Mouse (Mus musculus) retina, postnatal 1 day (tissue): ENCODE results near the gene Ntpcr.

Source experiments
- DNase-seq: peaks from one replicate; pipeline ENCODE4 v3.0.0-alpha.2; 2012

Gene Ntpcr

GRCm38 (mm10) chr8:125729746-125730145 is at the start of gene Ntpcr:
TSS of gene Ntpcr (plus strand) at chr8:125729963.
- no peak for DNase-seq

DNA sequence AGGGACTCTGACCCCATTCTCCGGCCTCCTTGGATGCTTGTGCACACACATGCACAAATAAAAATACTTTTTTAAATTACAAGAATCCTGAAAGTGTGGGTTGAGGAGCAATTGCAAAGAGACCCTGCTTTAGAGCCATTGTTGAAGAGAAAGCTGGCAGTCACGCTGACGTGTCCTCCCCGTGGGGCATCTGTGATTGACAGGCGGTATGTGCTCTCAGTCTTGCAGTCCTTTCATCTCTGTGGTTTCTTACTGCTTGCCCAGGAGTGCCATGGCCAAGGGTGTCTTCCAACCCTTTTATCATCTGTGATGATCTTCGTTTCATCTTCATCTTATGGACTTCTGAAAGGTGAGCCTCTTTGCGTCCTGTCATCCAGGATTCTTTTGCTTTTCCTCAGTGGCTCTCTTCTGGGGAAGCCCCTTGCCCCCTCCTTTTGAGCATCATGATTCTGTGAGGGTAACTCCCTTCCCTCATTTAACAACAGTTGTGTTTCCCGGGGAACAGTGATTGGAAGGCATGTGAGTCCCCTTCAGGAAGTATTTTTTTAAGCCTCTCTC is 48.8 kb upstream of the Ntpcr start:
- no peak for DNase-seq

DNA sequence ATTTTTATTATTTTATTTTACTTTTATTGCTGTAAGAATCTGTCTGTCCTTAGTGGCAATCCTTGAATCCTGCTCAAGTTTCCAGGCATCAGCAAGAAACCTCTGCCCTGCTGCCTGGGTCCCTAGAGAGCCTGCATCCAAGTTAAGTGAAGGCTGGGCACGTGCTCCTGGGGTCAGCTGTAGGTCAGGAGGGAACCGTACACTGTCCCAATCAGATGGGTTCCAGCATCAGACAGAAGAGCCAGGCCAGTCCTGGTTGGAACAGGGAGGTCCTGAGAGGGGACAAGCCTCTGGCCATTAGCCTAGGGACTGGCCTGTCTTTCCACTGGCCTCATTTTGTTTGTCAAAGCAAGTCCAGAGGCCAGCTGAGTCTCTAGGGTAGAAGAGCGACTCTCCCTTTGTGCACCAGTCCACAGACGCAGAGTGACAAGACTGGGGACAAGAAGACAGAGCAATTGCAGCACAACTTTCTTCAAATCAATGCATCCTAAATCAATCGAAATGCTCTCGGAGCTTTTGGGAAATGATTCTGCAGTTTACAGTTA is 44.5 kb upstream of the Ntpcr start:
- no peak for DNase-seq

DNA sequence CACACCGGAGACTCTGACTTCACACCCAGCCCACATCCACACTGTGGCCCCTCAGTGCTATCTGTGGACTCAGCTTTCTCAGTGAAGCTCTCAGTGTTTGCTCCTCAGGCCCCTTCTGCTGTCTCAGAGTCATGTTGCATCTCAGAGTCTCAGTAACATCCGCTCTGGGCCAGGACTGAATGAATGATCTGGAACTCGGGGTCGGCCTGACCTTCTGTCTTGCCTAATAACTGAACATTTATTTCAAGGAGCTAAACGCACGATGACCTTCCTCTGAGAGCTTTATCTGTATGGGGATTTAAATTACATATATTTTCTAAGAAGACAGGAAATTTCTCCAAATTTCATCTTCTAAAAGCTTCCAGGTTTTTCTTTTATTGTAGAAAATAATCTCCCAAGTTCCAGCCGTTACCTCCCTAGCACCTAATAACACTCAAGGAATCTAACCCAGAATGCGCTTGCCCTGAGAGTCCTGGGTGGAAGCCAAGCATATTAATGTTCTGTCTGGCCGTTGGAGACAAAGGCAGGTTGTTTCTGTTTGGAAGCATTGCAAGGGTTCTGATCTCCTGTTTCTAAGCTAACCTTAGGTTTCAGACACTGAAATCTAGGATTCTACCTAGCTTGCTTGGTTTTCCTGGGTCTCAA is 43.4 kb upstream of the Ntpcr start:
- DNase-seq = no peak

DNA sequence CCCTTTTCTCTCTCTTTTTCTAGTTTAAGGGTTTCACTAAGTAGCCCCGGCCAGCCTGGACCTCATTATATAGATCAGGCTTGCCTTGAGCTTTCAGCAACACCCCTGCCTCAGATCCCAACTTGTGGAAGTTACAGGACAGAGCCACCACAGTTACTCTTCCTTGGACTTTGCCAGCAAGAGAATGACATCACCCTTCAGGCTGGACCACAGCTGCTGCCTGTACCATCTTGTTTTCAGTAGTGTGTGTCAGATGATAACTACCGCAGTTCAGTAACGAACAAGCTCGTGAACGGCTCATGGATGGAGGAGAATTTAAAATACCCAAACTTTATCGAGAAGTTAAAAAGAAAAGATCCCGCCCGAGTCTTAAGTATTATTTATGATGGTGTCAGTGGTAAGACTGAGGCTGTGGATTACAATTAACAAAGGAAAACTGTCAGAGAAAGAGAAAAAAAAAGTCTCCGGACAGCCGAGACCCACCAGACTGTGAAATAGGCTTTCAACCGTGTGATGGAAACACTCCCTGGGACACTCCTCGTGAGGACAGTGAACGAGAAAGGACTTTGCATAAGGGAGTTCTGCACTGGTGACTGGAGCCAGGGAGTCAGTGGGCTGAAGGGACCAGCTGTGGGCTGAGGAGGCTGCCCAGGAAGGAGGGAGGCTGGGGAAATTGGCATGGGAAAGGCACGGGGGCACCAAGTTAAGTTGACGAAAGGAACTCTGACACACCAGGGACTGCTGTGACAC is 39.4 kb upstream of the Ntpcr start:
- no peak for DNase-seq

GRCm38 (mm10) chr8:125690961-125691360 is 38.8 kb upstream of the Ntpcr start:
- no peak for DNase-seq

- no peak for DNase-seq
These were observed 37.3 kb upstream of the Ntpcr start for GRCm38 (mm10) chr8:125692447-125692846.

GRCm38 (mm10) chr8:125693197-125693596 is 36.6 kb upstream of the Ntpcr start:
- DNase-seq = no peak

DNA sequence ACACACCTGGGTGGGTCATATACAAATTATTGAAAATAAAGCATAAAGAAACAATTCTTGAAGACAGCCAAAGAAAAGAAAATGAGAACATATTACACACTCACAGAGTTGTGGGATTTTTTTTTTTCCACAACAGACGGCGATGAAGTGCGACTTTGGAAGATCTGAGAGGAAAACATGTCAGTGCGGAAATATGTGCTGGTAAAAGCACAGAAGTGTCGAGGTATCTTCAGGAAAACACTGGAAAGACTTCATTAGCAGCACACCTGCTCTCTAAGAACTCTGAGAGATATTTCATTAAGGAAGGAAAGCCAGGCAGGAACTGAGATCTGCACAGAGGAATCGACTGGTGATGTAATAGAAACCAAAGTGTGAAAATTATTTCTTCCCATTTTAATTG is 33.8 kb upstream of the Ntpcr start:
- DNase-seq = no peak

DNA sequence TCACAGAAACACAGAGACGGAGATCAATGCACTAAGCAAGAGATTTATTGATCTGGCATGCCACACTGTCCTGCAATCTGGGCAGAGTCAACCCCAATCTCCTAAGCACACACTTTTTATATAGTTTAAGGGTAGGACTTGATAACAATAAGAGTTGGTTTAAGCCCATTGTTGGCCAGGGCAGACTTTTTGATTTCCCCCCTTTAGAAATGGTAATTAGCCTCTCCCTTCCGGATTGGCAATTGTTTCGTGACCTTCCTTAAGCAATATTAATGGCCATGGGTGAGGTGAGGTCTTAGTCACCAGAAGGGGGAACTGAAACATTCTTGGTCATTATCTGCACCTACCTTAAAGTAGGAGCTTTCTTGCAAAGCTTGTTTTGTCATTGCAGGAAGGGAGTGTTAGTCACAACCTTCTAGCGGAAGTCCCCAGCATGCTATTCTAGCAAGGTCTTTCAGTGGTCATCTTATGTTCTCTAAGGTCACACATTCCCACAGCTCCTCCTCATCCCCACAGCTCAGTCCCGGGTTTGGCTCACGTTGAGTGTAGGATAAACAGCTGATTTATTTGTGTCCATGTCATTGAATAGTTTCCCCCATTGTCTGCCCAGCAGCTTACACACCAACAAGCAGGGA is 30.3 kb upstream of the Ntpcr start:
- DNase-seq = no peak

DNA sequence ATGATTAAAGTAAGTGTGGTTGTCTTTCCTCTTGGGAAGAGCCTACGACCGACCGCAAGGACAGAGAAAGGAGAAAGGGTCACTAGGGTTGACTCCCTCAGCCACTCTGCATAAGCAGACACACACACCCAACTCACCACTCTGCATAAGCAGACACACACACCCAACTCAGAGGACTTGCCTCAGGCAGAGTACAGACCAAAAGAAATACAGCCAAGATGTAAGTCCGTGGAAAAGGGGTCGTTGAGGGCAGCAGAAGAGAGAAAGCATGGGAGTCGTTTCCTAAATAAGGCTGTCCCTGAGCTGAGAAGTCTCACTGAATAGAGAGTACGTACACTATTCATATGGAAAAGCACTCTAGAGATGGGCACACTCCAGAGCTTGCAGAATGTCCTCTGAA is 29.4 kb upstream of the Ntpcr start:
- DNase-seq = no peak

DNA sequence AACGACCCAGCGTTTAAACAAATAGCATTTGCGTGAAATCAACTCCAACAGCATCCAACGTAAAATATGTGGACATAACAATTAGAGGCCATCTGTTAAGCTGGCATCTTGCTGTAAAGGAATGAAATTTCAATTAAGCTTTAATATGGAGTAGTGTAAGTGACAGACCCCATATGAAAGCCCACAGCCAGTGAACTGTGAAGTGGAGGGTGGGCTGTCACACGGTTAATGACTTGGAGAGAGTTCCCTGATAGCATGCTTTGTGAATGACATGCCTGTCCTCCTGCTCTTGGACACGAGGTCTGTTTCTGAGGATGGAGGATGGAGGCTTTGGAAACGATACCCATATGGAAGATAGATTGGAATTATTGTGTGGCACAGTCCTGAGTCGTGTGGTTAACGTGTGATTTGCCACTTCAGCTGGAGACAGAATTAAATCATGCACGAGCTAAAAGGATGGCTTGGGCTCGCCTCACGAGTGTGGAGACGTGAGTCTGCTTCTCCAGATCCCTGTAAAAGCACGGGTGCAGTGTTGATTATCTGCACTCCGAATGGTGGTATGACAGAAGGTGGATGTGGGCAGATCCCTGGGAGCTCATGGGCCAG is 26.8 kb upstream of the Ntpcr start:
- peak; percentile 49 for DNase-seq

- no peak for DNase-seq
These were observed 25.3 kb upstream of the Ntpcr start for GRCm38 (mm10) chr8:125704434-125704833.

DNA sequence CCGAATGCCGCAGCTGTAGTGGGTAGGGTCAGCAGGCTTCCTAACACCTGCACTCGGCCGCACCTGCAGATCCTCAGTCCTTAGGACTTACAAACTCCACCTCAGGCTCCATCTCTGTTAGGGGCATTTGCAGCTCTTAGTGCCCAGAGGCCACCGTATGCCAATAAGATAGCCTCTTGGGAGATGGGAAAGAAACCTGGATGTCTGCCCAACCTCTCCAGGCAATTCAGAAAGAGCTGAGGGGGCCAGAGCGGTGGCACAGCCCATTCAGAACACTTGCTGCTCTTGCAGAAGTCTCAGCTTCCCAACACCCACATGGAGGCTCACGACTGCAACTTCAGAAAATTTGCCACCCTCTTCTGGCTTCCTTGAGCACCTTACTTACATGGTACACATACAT is 23.9 kb upstream of the Ntpcr start:
- DNase-seq = no peak

GRCm38 (mm10) chr8:125709171-125709570 is 20.6 kb upstream of the Ntpcr start:
- no peak for DNase-seq

DNA sequence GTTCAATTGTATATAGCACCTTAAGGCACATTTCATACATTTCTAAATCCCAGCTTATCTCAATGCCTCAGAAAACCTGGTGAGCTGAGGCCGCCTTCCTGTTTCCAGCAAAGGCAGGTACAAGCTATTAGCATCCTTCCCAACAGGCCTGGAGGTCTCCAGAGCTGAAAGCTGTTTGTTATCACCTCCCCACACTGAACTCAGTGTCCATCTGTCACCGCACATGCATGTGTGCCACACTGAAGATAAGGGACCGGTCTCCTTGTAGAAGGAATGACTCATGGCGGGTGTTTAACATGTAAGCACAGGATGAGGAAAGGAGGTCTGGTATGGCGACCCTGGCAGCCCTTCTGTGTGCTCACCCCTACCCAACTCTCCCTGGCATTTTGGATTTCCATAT is 18.2 kb upstream of the Ntpcr start:
- DNase-seq = no peak

- DNase-seq = no peak
These were observed 13.6 kb upstream of the Ntpcr start for GRCm38 (mm10) chr8:125716211-125716610.

GRCm38 (mm10) chr8:125716613-125717012 is 13.2 kb upstream of the Ntpcr start:
- DNase-seq = no peak

DNA sequence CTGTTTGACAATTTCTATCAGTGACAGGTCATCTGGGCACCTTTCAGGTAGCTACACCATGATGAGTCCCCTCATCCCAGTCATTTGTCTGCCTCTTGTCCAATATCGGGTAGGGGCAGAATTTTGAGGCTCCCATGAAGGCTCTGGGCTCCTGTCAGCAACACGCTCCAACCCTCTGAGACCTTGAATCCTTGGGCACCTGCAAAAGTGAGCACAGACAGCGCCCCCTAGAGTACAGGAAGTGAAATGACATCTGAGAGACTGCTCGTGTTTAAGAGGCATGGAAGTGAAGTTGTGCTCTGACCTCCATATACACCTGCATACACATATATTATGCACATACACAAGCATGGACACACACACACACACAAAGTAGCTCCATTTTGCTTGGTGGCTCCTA is 10.8 kb upstream of the Ntpcr start:
- no peak for DNase-seq

DNA sequence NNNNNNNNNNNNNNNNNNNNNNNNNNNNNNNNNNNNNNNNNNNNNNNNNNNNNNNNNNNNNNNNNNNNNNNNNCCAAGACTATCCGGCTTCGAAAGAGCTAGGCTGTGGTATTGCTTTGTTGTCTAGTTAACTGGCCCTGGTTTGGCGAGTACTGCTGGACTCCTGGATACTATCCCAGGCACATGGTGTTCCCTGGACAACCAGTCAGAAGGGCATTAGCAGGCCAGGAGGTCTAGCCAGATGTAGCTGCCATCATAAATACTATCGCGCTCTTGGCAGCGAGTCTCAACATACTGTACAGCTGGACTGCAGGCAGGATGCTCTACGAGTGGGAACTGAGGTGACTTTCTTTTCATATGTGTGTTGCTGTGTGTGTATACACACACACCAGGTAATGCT is 7.1 kb upstream of the Ntpcr start:
- DNase-seq = no peak

- DNase-seq = no peak
These were observed 6.3 kb upstream of the Ntpcr start for GRCm38 (mm10) chr8:125723437-125723836.

- DNase-seq = no peak
These were observed 4.5 kb upstream of the Ntpcr start for GRCm38 (mm10) chr8:125725037-125725820.
